Mouse (Mus musculus) brain, adult 2 months (tissue): ENCODE measurements at regions not wholly inside any gene's neighbourhood (a gene's known extent, or its start where the extent isn't known, plus 50 kb on each side); places are given as distances from the start of the nearest gene placed in this dataset.
A peak's percentile ranks its signal among the peaks of the same experiment; 100 is the strongest.

Experiments
- DNase-seq: peaks from one replicate; pipeline ENCODE4 v3.0.0; 2011; ENCODE audit warnings: low read depth, low spot score

DNA sequence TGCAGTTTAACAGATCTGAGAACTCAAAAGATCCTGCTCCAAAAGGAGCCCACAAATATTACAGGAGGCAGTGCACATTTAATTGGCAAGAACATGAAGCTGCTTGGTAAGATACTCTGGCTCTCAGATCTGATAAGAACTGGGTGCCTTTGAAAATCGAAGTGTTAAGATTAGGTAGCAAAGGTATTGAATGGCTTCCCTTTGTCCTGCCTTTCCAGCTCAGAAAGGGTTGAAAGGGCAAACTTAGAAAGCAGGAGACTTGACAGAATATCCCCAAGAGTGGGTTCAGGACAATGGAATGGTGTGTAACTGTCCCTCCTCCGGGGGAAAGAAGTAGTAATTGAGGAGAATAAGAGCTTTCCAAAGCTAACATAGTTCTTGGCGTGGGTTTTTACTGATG, 431.4 kb downstream of the Gm10283 start:
- no peak for DNase-seq

DNA sequence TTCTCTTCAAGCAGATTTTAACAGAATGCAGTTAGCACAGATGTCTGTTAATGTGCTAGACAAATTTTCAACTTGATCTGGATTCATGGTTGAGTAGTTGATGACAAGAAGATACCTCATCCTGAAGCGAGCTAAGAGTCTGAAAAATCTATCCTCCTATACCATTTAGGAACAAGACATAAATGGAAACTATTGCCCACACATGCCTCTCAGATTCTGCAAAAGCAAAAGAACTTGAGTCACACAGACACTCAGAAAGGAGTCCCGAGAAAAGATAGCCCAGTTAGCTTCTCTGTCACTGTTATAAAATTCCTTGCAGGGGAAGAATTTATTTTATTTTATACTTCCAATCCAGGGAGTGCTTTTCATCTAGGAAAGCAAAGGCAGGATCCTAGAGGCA, 447.9 kb downstream of the Gm10283 start:
- peak; percentile 79 for DNase-seq

DNA sequence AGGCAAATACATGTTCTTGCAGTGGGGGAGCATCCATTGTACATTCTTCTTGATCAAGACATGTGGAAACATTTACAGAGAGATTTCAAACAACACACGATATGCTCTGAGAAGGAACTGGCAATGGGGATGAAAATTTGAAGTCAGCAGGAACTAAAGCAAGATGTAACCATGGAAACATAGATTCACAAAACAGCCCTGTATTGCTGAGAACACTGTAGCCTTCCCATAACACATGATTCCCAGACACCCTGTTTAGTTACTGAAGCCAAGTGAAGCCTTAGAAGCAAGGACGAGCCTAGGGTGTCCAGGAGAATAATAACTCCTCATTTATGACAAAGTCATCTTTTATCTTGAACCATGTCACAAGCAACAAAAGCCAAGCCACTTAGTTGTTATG, 474.3 kb downstream of the Gm10283 start:
- DNase-seq = peak; percentile 43
